Mouse (Mus musculus) G1E (cell line): ENCODE data around the gene Erg28.

Experiments
- CTCF ChIP-seq: IDR thresholded peaks from 2 replicates; pipeline ENCODE4 v1.5.1; 2012; ENCODE audit warnings: low read depth, low read length, inconsistent platforms, mixed read lengths
- GATA1 ChIP-seq: IDR thresholded peaks from 2 replicates; pipeline ENCODE4 v1.6.1; 2012; ENCODE audit warnings: borderline replicate concordance, low read length, inconsistent platforms, mixed read lengths
- POLR2AphosphoS5 ChIP-seq: IDR thresholded peaks from 2 replicates; pipeline ENCODE4 v1.6.1; 2012; ENCODE audit warnings: low read depth, low read length, inconsistent platforms; ENCODE audit not compliant: insufficient replicate concordance
- TAL1 ChIP-seq: conservative IDR thresholded peaks from 2 replicates; pipeline ENCODE4 v1.6.1; 2012; ENCODE audit warnings: low read depth, low read length, inconsistent platforms, mixed read lengths

DNA sequence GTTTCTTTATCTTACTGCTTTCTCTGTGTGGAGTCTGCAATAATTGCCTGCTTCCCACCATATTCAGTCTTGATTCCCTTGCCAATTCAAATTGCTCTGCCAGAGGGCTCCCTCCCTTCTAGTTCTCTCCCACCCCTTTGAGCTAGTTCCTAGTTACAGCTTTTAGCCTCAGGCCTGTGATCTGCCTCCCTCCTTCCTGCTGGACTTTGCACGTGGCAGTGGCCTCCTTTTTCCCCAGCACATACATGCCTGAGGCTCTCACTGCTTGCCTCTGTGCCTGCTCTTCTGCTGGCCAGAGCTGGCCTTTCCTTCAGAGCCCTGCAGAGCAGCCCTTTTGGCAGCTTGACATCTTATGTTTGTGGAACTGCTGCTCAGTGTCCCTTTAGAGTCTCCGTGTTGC, 38.2 kb upstream of the Erg28 start:
- TF ChIP-seq CTCF, result no peak
- no peak for TF ChIP-seq TAL1
- TF ChIP-seq GATA1, result no peak
- TF ChIP-seq POLR2AphosphoS5, result no peak
